Mouse (Mus musculus) embryo, embryonic 11 days (tissue): ENCODE measurements at regions not wholly inside any gene's neighbourhood (a gene's known extent, or its start where the extent isn't known, plus 50 kb on each side); places are given as distances from the start of the nearest gene placed in this dataset.

Experiments used
- DNase-seq: peaks from one replicate; pipeline ENCODE4 v3.0.0-alpha.2; 2015

- peak; percentile 6 for DNase-seq
Observed at GRCm38 (mm10) chr1:182224836-182225235, 57.8 kb downstream of the Degs1 start.

DNA sequence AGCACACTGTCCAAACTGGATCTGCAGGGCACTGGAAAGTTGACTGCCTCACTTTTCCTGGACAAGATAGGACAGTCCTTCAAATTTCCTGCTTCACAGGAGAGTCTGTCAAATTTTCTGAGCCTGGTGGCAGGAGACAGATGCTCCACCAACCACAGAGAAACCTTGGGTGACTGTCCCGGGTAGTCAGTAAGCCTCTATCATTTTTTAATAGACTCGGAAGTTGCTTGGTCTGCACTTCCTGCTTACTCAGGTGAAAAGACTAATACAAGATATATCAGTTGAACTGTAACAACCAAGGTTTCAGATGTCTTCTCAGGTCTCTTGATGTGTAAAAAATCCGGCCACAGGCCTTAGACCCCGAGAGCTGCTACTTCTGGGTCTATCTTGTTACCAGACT, 58.8 kb downstream of the Degs1 start:
- no peak for DNase-seq
